Mouse (Mus musculus) ES-Bruce4 (cell line): ENCODE results near the gene Fn3krp. TPM values are rescaled to one million over a fixed set of nuclear protein-coding genes. Genes with fewer than 3 reads are reported as not detected.

Source experiments
- H3K27ac ChIP-seq: 2 replicates; pipeline ENCODE4 v1.5.1; 2012; ENCODE audit warnings: low read length, inconsistent platforms; ENCODE audit not compliant: insufficient read depth
- H3K27me3 ChIP-seq: 2 replicates; pipeline ENCODE4 v1.6.1; 2012; ENCODE audit warnings: mild to moderate bottlenecking, low read length, inconsistent platforms; ENCODE audit not compliant: control insufficient read depth, poor library complexity, insufficient read depth, severe bottlenecking
- H3K36me3 ChIP-seq: 2 replicates; pipeline ENCODE4 v1.6.1; 2012; ENCODE audit warnings: inconsistent platforms, mild to moderate bottlenecking, low read length, moderate library complexity; ENCODE audit not compliant: control insufficient read depth, poor library complexity, insufficient read depth, severe bottlenecking
- H3K4me1 ChIP-seq: one replicate; pipeline ENCODE4 v1.8.1; 2011; ENCODE audit warnings: low read length; ENCODE audit not compliant: control insufficient read depth, insufficient read depth
- H3K4me3 ChIP-seq: 2 replicates; pipeline ENCODE4 v1.5.1; 2011; ENCODE audit warnings: low read depth, mild to moderate bottlenecking, low read length
- H3K9ac ChIP-seq: 2 replicates; pipeline ENCODE4 v1.6.1; 2012; ENCODE audit warnings: low read depth, mild to moderate bottlenecking, inconsistent platforms; ENCODE audit not compliant: poor library complexity, severe bottlenecking
- H3K9me3 ChIP-seq: replicated peaks from 2 replicates; pipeline ENCODE4 v1.6.1; 2012; ENCODE audit warnings: mild to moderate bottlenecking, low read length, inconsistent platforms; ENCODE audit not compliant: control insufficient read depth, poor library complexity, insufficient read depth, severe bottlenecking
- CTCF ChIP-seq: IDR thresholded peaks from one replicate; pipeline ENCODE4 v1.8.1; 2011; ENCODE audit warnings: low read depth, low read length
- EP300 ChIP-seq: IDR thresholded peaks from 2 replicates; pipeline ENCODE4 v1.6.1; 2011; ENCODE audit warnings: low read depth, low read length; ENCODE audit not compliant: insufficient read depth
- POLR2A ChIP-seq: IDR thresholded peaks from one replicate; pipeline ENCODE4 v1.8.1; 2011; ENCODE audit warnings: low read length; ENCODE audit not compliant: insufficient read depth
- polyA plus RNA-seq: library from polyadenylated mRNA; stranded (reverse); fragments of >200 nt; gene quantifications from 2 replicates; pipeline ENCODE4 v1.2.4, GENCODE M21; 2011; ENCODE audit warnings: low read depth; ENCODE audit not compliant: missing spikeins, insufficient read depth, insufficient read length

Gene Fn3krp
- polyA plus RNA-seq, 1 experiment, result 15.6 TPM

DNA sequence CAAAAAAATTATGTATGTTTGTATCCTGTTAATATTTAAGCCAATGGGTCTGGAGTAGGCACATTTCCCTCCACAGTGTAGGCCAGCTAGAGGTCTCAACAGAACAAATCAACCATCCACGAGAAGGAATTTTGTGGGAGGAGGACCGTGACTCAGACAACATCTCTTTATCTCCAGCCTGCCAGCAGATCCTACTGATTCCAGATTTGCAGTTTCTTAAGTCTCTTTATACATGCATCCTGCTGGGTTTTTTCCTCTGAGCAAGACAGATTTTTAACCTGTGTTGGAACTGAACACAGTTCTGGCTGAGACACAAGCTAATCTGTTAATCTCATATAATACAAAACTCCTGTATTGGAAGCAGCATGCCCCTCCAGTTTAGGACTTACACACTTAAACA, 2.3 kb upstream of the Fn3krp start:
- Histone ChIP-seq H3K9ac (no peak overlapping the region), H3K4me1 (no peaks in the 10 kb centered on the region), H3K27ac (no peak overlapping the region), H3K9me3 (no peaks in the 10 kb centered on the region), H3K27me3 (no peaks in the 10 kb centered on the region), H3K36me3 (no peaks in the 10 kb centered on the region), H3K4me3 (no peak overlapping the region)
- TF ChIP-seq EP300 (no peak), POLR2A (no peak), CTCF (no peak)

DNA sequence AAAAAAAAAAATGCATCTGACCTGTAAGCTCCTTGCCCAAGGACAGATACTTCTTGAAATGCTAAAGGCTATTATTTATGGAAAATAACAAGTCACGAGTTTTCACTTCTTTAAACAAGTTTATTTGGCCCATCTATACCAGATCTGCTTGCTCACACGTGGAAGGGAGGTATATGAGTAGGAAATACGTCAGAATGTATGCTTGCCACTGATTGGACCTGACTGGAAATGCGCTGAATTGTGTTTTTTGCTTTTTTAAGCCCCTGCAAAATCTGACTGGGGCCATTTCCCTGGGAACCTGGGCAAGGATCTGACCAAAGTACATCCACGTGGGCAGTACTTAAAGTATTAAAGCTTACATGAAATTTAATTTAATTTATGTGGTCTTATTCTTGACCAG, 822 bp upstream of the Fn3krp start:
- Histone ChIP-seq H3K9ac (peak overlapping the region; percentile 43; the same call in 1 of the 2 replicates), H3K27me3 (no peaks in the 10 kb centered on the region), H3K9me3 (no peaks in the 10 kb centered on the region), H3K4me3 (no peak overlapping the region), H3K27ac (no peak overlapping the region), H3K4me1 (no peaks in the 10 kb centered on the region), H3K36me3 (no peaks in the 10 kb centered on the region)
- no peak for TF ChIP-seq POLR2A
- TF ChIP-seq CTCF, result no peak
- no peak for TF ChIP-seq EP300

DNA sequence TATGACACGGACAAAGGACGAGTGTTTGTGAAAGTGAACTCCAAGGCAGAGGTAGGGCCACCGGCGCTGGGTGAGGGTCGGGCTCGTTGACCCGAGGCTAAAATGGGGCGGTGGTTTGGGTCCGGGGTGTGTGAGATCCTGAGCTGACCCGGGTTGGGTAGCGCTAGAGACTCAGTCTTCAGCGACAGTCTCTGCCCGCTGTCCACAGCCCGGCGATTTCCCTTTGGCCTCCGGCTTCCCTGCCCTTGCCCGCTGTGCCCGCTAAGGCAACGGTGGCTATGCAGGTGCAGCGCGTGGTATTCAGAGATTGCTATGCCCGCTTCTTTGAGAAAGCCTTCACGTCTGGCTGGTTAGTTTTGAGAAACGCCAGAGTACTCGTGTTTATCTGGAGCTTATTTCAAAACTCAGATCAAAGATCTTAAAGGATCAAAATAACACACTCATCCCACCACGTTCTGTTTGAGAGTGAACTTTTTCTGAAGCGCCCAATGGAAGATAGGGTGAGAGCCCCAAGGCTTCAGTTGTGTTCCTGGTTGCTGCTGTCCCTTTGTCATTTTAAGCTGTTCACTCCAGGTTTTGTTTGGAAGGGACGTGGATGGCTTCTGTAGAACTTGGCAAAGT, 462 bp downstream of the Fn3krp start:
- H3K27ac ChIP-seq, result no peak overlapping the region
- TF ChIP-seq CTCF (no peak), EP300 (no peak), POLR2A (no peak)

DNA sequence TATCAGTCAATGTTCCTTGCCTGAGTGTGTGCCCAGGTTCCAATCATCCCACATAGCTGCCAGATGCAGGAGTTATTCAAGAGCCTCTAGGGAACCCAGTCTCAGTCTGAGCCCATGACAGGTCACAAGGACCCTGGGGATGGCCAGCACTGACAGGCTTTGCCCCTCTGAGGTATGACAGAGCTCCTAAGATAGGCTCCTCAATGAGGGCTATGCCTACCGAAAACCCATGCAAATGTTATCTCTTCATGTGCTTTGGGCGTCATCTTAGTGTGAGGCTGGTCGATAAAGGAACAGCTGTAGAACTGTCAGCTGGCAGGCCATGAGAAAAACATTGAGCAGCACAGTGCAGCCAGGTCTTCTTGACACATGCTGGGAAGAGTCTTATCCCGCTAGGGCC, 12.2 kb downstream of the Fn3krp start:
- Histone ChIP-seq H3K27ac (no peak overlapping the region), H3K36me3 (peaks cover 3% of the 10 kb centered on the region; the same call in 1 of the 2 replicates), H3K9ac (no peak overlapping the region), H3K4me3 (no peak overlapping the region), H3K4me1 (no peaks in the 10 kb centered on the region), H3K9me3 (no peaks in the 10 kb centered on the region), H3K27me3 (no peaks in the 10 kb centered on the region)
- no peak for TF ChIP-seq CTCF
- TF ChIP-seq POLR2A, result no peak

More for the DNA sequence above, 462 bp downstream of the Fn3krp start:
- Histone ChIP-seq H3K9me3 (no peaks in the 10 kb centered on the region), H3K9ac (peak overlapping the region; percentile 45), H3K4me3 (peak overlapping the region; percentile 91), H3K27me3 (no peaks in the 10 kb centered on the region), H3K36me3 (no peaks in the 10 kb centered on the region), H3K4me1 (no peaks in the 10 kb centered on the region)

DNA sequence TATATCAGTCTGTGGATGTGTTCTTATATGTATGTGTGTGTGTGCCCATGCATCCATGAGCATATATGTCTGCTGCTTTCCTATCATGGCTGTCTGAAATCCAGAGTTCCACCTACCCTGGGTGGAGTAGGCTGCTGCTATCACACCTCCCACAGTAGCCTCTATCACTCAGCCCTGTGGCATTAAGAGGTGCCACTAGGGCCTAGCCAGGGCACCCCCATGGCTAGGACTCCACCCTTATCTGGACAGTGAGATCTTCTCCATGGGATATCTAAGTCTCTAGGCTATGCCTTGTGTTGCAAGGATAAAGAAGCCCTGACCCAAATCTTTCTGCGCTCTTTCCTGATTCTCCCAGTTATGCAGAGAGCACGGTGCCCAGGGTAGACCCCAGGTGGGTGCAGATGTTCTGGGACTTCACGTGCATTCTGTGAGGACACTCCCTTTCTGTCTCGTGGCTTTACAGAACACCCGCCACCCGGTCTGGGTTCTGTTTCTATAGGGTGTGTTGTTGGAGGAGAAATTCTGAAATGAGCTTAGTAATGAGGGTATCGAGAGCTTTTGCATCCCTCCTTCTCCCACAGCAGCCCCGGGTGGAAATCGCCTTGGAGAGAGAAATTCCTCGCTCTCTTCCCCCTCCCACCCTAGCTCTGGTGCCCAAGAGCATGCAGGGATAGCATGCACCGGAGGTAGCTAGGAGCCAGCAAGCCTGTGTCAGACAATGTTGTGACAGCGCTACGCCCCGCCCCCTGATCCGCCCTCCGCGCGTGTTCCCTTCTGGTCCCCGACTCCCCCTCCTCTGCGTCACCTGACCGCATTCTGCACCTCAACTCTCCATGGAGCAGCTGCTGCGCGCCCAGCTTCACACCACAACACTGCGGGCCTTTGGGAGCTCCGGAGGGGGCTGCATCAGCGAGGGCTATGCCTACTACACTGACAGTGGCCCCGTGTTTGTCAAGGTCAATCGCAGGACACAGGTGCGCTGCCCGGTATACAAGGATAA, 13.3 kb downstream of the Fn3krp start, which contains the start of gene Fn3k:
TSS of gene Fn3k (plus strand) at position 758 of the 1,000 bp plus-strand sequence.
- TF ChIP-seq POLR2A (no peak), EP300 (no peak), CTCF (no peak)
- H3K27ac ChIP-seq, result no peak within 1 kb of the TSS
- H3K4me3 ChIP-seq, result peak within 1 kb of the TSS; percentile 64
- H3K4me1 ChIP-seq, result no peaks in the 10 kb centered on the region
- H3K9ac ChIP-seq, result no peak within 1 kb of the TSS
- H3K36me3 ChIP-seq, result peaks cover 2% of the 10 kb centered on the region; the same call in 1 of the 2 replicates
- no peaks in the 10 kb centered on the region for H3K9me3 ChIP-seq
- H3K27me3 ChIP-seq, result no peaks in the 10 kb centered on the region
